Mouse (Mus musculus) erythroblast, embryonic 14.5 days (primary cell): ENCODE measurements around the gene Omt2b.
"Not testable (repeated sequence)": the region's sequence is repeated elsewhere in the genome, so short reads cannot be mapped to it uniquely, and the experiment has no call there.

ENCODE experiments used
- GATA1 ChIP-seq: IDR thresholded peaks from 2 replicates; pipeline ENCODE4 v1.6.1; 2012; ENCODE audit warnings: low read length, inconsistent platforms, mixed read lengths
- TAL1 ChIP-seq: IDR thresholded peaks from 3 replicates; pipeline ENCODE4 v1.6.1; 2012; ENCODE audit warnings: low read length, inconsistent platforms, mixed read lengths

- TF ChIP-seq TAL1, GATA1: not testable (repeated sequence)
These were observed 38.3 kb upstream of the Omt2b start for GRCm38 (mm10) chr9:78289063-78289462.
